Mouse (Mus musculus) CD8-positive naive resting alpha-beta T cell, adult 2 months (primary cell): ENCODE results near the gene Haus4.

Experiments used
- DNase-seq, 2 experiments: peaks; one replicate each; pipeline ENCODE4 v3.0.0; 2022; ENCODE audit warnings: low read depth in 2 of 2, low spot score in 2 of 2

The Haus4 gene

DNA sequence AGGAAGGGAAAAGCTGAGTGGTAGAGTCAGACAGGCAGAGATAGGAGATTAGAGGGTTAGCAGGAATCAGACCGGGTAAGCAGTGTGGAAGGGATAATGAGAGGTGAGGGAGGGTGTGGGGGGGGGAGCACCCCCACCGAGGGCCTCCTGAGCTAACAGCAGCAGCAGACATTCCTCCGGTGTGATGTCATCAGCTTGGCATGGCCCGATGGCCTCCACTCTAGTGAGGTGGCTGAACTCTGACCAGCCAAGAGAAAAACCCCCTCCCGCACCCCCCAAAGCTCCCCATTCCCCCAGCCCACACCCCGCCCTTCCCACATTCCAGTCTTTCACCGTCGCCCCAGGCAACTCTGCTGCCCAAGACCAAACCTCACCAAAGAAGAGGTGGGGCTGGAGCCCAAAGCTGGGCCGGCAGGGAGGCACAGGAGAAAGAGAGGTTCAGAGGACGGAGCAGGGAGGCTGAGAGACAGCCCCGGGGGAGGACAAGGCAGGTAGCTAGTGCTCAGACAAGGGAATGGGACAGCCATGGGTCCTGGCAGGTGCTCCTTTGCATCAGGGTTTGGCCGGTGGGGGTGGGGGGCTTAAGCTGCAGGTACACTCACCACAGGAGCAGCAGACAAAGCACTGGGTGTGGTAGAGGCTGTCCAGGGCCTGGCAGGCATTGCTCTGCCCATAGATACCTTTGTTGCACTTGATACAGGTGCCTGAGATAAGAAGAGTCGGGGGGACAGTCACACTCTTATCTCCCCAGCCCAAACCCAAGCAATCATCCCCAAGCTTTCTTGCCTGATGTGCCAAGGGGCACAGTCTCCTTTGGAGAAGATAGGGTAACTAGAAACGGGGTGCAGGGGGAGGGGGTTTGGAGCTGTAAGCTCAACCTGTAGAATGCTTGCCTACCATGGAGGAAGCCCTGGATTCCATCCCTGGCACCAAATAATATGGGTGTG, 18.6 kb upstream of the Haus4 start:
- no peak for DNase-seq

- no peak for DNase-seq
These were observed 17.7 kb upstream of the Haus4 start for GRCm38 (mm10) chr14:54572122-54572521.

DNA sequence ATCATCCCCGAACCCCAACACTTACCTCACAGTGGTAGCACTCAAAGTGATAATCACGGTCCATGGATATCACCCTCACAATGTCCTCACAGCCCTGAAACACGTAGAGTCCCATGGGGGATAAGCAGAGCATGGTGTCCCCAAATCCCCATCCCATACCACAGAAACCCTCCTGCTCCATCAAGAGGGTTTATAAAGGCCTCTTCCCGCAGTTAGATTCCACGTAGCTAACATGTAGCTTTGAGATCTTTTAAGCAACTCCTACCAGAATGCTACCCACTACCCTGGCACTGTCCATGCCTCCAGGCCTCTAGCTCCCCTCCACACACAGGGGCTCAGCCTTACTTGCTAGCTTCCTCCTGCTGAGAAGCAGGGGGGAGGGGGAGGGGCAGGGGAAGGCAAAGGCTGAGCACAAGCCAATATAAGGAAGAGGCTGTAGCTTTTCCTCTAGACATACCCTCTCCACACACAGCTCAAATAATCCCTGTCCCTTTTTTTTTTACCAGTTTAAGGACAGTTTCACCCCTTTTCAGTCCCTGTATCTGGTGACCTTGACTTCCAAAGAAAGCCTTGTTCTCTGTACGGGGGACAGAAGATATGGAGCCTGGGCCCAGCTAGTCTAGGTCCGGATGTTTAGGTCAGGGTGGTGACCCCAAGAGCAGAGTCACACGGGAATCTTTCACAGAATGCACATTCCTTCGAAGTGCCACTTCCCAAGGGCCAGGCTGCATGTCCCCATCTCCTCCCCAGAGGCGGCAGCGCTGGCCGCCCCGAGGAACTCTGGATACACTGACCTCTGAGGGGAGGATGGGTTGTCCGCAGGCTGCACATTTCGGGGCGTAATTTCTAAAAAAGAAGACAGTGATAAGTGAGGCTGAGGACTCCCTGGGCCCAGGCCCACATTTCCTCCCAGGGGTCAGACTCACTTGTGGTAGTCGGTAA, 15.3 kb upstream of the Haus4 start:
- no peak for DNase-seq

DNA sequence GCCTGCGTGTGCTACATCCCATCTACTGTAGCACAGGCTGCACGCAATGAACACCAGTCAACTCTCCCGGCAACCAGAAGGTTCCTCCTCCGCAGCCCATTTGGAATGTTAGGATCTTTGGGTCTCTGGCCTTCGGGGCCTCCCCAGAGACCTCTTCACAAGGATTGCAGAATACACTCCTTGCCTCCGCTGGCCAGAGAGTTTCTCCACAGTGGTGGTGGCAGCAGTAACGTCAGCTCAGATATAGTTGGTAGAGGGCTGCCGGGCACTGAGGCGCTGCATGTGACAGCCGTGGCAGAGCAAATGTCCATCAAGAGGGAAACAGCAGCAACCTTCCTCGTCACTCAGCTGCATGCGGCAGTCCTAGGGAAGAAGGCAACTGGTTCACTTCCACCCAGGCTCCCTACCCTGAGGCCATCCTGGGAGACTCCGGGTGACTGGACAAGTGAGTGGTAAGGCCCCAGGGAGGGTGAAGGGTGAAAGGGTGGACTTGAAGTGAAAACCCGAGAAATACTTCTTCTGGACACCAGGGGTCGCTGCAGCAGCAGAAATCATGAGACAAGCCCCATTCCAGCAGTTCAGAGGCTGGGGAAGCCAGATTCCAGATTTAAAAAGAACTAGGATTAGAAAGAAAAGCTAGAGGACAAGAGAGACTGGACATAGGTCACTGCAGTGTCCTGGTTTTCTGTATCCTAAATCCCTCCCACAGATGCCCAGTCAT, 14.4 kb upstream of the Haus4 start:
- DNase-seq, result peak; percentile 35 to 61

- no peak for DNase-seq
These were observed 6.3 kb upstream of the Haus4 start for GRCm38 (mm10) chr14:54560527-54561242.

- no peak for DNase-seq
These were observed 2.9 kb upstream of the Haus4 start for GRCm38 (mm10) chr14:54557330-54557729.

DNA sequence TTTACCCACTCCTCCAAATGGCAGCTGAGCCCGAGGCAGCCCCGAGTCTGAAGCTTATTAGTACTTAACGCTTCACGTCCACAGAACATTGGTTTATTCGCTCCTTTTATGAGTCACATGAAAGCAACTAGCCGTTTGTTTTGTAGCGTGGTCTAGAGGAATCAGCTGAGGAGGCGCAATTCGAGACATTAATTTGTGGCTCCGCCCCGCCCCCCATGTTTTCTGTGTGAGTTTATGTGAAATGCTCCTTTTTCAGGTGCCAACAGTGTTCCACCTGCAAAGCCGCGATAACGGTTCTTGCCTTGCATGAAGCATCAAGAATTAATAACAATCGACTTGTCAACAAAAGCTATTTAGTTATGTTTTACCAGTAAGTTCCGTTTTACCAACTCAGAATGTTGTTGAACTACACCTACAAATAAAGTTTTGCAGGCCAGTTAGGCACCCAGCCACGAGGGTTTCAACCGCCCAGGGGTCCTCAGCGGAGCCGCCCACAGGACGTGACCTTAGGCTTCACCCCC, 902 bp downstream of the Haus4 start:
- no peak for DNase-seq

- DNase-seq, result no peak
These were observed 9.7 kb downstream of the Haus4 start for GRCm38 (mm10) chr14:54544703-54545102.

DNA sequence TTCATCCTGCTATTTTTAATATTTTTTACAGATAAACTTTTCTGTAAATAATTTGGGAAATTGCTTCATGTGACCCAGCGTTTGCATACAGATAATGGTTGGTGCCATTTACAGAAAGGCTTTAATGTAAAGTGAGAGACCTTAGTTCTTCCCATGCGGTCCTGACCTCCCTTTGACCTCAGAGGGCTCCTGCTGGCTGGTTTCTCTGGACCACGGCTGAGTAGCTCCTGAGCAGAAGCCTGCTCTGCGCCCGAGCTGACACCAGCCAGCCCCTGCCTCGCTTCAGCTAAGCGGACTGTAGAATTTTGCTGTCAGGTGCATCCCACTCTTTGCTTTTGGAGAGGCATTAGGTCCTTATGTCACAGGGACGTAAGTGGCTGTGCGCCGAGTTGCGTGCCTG, 13.6 kb downstream of the Haus4 start:
- DNase-seq, result no peak

GRCm38 (mm10) chr14:54538580-54538979, 15.8 kb downstream of the Haus4 start:
- no peak for DNase-seq

GRCm38 (mm10) chr14:54528446-54529111, 25.8 kb downstream of the Haus4 start:
- DNase-seq, result peak; percentile 81 to 86

DNA sequence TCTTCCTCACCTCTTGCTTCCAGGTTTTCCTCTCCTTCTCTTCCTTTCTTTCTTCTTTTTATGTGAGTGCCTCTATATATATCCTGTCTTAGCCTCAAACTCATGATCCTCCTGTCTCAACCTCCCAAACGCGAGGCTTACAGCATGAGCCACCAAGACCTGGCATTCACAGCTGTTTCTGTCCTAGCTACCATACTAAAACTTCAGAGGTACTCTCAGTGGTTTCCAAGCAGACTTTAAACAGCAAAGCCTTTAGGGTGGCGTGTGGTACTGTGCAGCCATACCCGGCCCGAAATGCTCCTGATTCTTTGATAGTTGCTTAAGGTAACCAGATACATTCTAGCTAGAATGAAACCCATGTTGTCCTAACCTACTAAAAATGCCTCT, 26.4 kb downstream of the Haus4 start:
- DNase-seq, result peak in 1 of 2 experiments; percentile 21

- DNase-seq, result peak in 1 of 2 experiments; percentile 6
These were observed 27.0 kb downstream of the Haus4 start for GRCm38 (mm10) chr14:54527227-54528006.

GRCm38 (mm10) chr14:54523600-54523999, 30.8 kb downstream of the Haus4 start:
- no peak for DNase-seq

DNA sequence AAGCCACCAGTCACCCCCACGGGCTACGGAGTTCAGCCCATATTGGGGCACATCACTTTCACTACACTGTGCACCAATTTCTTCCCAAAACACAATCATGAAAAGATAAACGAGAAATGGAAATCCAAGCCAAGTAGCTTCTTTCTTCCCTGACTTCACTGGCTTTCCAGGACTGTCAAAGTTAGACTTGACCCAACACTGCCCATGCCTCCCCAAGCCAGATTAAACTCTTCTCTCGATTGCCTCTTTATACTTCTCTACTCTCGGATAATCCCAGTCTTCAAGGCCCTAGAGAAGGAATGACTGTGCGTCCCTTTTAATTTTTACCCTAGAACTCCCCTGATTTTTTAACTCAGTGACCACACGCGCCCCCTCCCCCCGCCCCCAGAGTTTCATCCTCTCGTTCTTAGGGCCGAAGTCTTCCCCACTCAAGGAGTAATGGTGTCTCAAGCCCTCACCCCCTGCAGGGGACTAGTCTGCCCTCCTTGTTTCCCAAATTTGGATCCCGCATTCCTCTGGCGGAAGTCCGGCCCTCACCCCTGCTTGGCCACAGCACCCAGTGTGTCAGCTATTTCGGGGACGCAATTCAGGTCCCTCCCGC, 37.6 kb downstream of the Haus4 start:
- no peak for DNase-seq

- DNase-seq, result no peak
These were observed 44.6 kb downstream of the Haus4 start for GRCm38 (mm10) chr14:54509774-54510173.

- DNase-seq, result no peak
These were observed 51.3 kb downstream of the Haus4 start for GRCm38 (mm10) chr14:54503092-54503491.

- no peak for DNase-seq
These were observed 53.1 kb downstream of the Haus4 start for GRCm38 (mm10) chr14:54501365-54501764.

- DNase-seq, result no peak
These were observed 55.1 kb downstream of the Haus4 start for GRCm38 (mm10) chr14:54499330-54499729.
